Mouse (Mus musculus): ENCODE measurements around the gene Gm10681. TPM values are rescaled to one million over a fixed set of nuclear protein-coding genes. Genes with fewer than 3 reads are reported as not detected.

The Gm10681 gene
- polyA plus RNA-seq, 1 experiment from 2014 or later = not detected

Other genes with a start within 250 kb of the Gm10681 start
- 146 and 151 TPM in 2 replicates for gene Phgdh, start 248.8 kb downstream of the Gm10681 start, polyA plus RNA-seq (2014; fragmentation: Nextera tagmentation; extraction: Ambion mirVana)
- gene Zfp697, start 206.3 kb downstream of the Gm10681 start, polyA plus RNA-seq (2014; fragmentation: Nextera tagmentation; extraction: Ambion mirVana) = 21.3 and 25.5 TPM in 2 replicates
- not detected in 2 replicates for gene Gm4450, start 131.7 kb downstream of the Gm10681 start, polyA plus RNA-seq (2014; fragmentation: Nextera tagmentation; extraction: Ambion mirVana)
- gene Hsd3b4, start 78.3 kb downstream of the Gm10681 start, polyA plus RNA-seq (2014; fragmentation: Nextera tagmentation; extraction: Ambion mirVana) = not detected in 2 replicates
- not detected in 2 replicates for gene Hsd3b5, start 41.4 kb upstream of the Gm10681 start, polyA plus RNA-seq (2014; fragmentation: Nextera tagmentation; extraction: Ambion mirVana)
- not detected in 2 replicates for gene Hsd3b2, start 135.7 kb upstream of the Gm10681 start, polyA plus RNA-seq (2014; fragmentation: Nextera tagmentation; extraction: Ambion mirVana)
- 0.45 and 0.57 TPM in 2 replicates for gene Hsd3b3, start 174.3 kb upstream of the Gm10681 start, polyA plus RNA-seq (2014; fragmentation: Nextera tagmentation; extraction: Ambion mirVana)
- 0.78 and 1.4 TPM in 2 replicates for gene Hsd3b6, start 225.6 kb upstream of the Gm10681 start, polyA plus RNA-seq (2014; fragmentation: Nextera tagmentation; extraction: Ambion mirVana)